Mouse (Mus musculus): ENCODE results near the gene Sumo2.
"Not testable (repeated sequence)": the region's sequence is repeated elsewhere in the genome, so short reads cannot be mapped to it uniquely, and the experiment has no call there.

The Sumo2 gene

DNA sequence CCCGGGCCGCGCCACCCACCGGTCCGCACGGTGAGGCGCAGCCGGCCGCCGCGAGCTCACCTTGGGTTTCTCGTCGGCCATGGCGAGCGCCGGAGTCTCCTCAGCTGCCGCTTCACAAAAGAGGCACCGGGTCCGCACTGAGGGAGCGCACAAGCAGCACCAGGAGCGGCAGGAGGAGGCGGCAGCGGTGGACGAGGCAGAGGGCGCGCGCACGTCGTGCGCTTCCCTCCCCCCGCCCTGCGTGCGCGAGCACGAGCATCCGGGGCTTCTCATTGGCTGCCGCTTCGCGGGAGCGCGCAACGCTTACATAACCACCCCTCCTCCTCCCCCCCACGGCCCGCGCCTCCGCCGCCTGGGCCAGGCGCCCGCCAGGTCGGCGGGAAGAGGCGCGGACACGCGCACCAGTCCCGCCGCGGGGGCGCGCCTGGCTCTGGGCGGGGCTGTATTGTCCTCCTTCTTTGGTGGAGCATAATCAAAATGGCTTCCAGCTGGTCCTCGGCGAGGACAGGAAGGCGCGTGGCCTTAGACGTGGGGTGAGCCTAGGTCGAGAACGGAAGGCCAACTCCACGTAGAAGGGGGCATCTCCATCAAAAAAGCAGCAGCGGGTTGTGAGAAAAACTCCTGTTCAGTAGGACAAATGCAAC, at the start of gene Sumo2:
TSS of gene Sumo2 (minus strand) at position 239 of the 644 bp plus-strand sequence.
- DNase-seq, result peak; percentile 99

DNA sequence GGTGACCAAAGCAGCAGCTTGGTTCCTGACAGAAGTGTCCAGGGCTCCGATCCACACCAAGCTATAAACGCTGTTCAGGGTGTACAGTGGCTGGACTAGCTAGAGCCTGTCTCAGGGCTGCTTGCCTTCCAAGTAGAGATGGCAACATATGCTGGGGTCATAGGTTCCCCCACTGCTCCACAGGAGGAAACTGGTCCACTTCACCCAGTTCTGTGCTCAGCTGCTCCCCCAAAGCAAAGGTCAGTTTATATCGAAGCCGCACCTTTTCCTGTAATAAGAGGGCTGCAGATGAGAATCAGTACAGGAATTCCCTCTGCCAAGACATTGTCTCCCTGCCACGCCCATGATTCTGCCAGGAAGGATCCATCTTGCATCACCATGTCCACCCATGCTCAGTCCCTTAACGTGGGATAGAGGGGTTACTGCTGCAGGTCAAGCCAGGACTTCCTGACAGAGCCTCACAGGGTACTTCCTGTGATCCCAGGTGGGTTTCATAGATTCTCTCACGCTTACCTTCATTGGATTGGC, 49.6 kb upstream of the Sumo2 start:
- DNase-seq, result no peak

DNA sequence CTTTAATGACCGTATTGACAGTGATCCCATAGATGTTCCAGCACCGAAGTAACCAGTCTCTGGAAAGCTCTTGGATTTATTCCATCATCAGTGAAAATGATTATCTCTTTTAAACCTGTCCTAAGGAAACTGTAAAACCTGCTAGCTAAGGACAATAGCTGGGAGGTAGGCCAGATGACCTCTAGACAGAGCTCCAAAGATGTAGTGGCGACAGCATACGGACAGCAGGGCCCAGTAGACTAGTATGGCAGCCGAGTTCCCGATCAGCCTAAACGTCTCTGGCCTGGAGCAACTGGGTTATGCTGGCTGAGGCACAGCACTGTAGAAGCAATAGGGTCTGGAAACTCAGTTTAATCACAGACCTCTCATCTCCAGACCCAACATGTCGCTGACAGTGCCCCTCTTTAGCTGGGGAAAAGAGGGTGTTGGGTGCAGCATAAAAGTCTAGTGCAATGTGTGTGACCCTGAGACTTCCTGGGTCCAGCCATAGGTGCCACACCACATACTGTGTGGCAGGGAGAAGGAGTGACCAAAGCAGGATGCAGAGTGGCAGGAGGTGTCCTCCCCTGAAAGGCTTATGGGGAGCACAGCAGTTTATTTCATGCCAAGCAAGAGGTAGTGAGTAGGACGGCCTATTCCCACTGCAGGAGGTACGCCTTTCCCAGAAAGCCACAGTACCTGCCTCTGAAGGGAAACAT, 48.4 kb upstream of the Sumo2 start:
- DNase-seq, result no peak

DNA sequence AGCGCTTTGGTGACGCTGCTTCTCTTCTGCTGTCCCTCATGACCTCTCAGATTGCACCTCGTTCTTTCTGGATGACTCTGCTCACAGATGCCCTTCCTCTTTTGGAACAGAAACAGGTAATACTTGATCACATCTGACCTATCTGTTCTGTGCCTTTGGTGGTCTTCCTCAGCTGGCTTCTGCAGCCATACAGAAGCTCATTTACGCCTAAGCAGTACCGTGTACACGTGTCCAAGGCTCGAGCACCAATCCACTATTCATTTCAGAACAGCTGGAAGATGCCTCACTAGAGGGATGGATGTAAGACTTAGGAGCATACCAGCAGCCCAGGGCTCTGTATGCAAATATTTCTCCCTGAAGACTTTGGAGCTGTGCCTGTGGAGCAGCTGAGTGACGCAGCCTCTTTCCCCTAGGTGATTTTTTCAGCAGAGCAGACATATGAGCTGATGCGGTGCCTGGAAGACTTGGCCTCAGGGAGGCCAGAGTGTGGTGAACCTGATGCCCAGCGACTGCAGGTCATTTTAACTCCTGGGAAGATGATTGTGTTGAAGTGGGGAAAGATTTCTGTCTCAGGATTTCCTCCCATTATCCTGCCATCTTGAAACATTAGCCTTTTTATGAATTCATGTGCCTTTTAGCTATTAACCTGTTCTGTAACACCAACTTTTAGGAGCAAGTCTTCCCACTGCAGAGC, 47.0 kb upstream of the Sumo2 start:
- no peak for DNase-seq

DNA sequence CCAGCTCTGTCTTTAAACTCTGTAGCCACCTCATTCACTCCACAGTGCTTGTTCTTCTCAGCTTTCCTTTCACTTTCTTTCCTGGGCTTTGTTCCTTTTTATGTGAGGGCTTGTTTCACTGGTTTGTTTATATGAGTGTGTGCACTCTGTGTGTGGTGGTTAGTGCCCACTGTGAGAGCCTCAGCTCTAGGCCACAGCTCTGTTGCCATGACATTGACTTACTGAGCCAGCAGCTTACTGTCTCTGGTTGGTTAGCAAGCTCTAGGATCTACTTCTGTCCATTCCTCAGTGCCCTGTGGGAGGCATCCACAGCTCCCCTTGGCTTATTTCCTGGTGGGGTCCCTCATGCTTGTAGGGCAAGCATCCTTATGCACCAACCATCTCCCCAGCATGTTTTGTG, 43.0 kb upstream of the Sumo2 start:
- no peak for DNase-seq

DNA sequence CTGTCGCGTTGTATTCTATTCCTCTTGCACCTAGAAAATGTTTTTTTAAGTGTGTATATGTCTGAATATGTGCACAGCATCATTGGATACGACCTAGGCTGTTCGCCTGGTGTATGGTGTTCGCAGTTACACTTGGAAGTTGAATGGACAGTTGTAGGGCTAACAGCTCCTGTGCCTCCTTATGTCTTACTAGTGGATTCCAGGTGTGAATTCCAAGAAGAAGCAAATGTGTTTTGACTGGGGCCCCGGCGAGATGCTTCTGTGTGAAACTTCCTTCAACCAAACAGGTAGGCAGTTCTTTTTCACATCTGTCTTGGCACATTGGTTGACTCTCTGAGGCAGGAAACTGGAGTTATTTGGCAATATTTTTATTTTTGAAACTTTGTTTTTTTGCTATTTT, 28.9 kb upstream of the Sumo2 start:
- DNase-seq, result no peak

DNA sequence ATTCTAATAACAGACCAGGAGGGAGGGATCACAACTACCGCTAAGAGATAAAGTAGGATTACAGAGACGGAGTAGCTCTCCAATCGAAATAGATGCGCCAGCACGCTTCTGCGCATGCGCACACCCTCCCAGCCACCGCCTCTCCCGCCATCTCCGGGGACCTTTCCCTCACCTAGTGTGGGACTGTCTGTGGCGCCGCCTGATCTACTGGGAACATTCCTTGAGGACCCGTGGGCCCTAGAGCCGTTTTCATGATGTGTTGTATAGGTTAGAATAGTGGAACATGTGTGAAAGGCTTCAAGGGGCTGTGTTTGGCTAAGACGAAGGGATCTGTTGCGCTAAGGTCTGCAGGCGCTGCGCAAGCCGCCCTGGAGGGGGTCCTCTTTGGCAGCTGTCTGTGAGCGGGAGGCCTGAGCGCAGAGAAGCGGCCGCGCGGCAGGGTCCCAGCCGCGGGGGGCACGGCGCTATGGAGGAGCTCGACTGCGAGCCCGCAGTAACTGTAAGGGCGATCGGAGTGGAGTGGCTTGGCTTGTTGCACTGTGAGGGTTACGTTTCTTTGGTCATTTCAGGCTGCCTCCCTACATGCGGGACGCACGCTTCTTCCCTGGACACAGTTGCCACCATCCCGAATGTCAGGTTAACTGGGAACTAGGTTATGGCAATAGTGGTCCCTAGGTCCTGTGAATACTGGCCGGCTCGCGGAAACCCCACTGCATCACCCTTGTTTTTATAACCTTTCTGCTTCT, 28.2 kb upstream of the Sumo2 start, which contains the start of gene Nup85:
TSS of gene Nup85 (plus strand) at position 371 of the 746 bp plus-strand sequence.
- DNase-seq, result peak; percentile 97

DNA sequence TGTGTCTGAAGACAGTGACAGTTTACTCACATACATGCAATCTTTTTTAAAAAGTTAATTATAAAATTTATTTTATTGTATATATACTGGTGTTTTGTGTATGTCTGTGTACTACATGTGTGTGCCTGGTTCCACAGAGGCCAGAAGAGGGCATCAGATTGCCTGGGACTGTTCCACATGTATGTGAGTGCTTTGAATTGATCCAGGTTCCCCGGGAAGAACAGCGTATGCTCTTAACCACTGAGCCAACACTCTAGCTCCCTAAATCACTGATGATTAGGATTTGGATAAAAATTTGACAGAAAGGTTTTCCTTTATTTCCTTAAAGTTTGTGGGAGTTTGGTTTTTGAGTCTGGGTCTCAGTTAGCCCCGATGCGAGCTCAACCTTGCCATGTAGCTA, 27.3 kb upstream of the Sumo2 start:
- DNase-seq, result no peak

DNA sequence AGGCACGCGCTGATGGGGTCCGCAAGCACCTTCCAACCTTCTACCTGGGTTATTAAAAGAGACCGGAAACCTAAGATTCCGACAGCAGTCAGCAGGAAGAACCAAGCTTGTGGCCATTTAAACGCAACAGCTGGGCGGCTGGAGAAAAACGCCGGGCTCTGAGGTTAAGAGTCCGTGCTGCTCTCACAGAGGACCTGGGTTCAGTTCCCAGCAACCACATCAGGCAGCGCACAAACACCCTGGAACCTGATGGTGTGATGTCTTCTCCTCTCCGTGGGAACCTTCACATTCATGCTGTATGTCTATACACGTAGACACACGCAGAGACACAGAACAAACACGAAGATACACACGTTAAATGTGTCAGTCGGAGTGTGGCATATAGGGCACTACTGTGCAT, 19.6 kb upstream of the Sumo2 start:
- DNase-seq, result no peak

DNA sequence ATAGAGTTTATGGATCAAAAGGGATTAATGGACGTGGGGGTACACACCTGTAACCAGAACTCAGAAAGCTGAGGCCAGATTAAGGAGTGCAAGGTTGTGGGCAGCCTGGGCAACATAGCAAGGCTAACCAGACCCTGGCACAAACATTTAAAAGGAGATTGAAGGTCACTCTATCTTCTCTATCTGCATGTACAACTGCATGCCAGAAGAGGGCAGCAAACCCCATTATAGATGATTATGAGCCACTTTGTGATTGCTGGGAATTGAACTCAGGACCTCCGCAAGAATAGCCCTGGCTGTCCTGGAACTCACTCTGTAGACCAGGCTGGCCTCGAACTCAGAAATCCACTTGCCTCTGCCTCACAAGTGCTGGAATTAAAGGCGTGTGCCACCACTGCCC, 16.7 kb upstream of the Sumo2 start:
- peak in 1 of 2 experiments; percentile 15 for DNase-seq

DNA sequence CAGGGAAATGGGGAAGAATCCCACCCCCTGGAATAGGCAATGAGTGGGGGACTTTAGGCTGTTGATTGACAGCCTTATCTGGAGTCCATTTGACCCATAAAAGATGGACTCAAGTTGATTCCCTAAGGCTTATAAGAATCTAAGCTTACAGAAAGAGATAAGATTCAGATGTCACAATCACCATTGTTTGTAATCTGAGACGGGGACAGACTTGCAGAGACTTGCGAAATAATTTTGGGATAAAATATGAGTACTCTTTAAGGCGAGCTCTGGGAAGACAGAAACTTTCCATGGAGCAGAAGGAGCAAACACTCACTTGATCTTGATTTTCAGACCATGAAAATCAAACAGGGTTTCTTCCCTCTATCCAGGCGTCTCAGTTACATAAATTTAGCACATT, 7.5 kb upstream of the Sumo2 start:
- no peak for DNase-seq

DNA sequence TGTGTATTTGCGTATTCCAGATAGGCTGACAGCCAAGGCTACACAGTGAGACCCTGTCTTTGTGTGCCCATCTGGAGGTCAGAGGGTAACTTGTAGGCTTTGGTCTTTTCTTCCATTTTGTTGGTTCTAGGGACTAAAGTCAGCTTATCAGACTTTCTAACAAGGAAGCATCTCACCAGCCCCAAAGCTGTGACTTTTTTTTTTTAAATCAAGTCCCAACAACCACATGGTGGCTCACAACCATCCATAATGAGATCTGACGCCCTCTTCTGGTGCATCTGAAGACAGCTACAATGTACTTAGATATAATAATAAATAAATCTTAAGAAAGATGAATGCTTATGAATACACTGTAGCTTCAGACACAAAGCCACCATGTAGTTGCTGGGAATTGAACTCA, 2.0 kb upstream of the Sumo2 start:
- DNase-seq, result no peak

DNA sequence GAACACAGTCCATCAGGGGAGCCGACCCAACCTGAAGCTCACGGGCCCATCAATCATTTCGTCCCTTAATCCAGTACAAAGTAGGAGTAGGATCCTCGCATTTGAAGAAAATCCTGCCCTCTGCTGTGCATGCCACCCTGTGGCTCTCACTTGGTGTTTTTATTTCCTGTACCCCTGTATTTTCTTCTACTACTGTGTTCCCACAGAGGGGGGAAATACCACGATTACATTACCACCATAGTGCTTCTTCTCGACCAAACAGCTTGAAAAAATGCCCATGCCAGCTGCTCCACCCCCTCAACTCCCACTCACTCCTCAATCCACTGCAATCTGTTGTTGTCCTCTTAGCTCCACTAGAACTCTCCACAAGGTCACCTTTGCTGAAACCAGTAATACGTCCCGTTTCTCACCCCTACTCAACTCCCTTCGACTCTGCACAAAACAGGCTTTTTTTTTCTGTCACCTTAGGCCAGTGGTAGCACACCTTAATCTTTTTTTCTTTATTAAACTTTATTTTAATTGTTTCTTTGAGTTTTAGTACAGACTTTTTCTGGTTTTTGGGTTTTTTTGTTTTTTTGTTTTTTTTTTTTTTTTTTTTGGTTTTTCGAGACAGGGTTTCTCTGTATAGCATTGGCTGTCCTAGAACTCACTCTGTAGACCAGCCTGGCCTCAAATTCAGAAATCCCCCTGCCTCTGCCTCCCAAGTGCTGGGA, 936 bp upstream of the Sumo2 start:
- DNase-seq, result no peak

DNA sequence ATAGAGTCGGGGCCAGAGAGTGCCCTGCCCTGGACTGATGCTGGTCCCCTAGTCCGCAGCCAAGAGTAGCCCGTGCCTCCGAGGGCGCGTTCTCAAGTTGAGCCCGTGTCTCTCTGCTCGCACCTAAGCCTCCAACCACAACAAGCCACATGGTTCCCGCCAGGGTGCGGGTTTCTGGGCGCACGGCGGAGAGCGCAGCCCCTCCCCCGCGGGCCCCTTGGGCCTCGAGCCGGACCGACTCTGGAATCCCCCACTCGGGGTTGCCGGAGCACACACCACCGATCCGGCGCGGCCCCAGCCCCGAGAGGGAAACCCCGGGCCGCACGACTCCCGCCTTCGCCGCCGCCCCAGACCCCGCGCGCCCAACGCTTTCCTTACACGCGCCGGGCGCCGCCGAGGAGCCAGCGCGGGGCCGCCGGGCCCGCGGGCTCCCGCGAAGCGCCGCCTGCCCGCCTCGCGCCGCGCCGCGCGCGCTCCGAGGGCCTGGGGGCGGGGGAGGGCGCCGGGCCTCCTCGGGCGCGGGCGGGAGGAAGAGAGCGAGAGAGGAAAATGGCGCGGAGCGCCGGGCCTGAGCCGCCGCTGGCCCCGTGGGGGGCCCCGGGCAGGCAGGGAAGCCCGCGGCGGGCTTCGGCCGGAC, 557 bp downstream of the Sumo2 start:
- DNase-seq, result peak; percentile 76 to 89

DNA sequence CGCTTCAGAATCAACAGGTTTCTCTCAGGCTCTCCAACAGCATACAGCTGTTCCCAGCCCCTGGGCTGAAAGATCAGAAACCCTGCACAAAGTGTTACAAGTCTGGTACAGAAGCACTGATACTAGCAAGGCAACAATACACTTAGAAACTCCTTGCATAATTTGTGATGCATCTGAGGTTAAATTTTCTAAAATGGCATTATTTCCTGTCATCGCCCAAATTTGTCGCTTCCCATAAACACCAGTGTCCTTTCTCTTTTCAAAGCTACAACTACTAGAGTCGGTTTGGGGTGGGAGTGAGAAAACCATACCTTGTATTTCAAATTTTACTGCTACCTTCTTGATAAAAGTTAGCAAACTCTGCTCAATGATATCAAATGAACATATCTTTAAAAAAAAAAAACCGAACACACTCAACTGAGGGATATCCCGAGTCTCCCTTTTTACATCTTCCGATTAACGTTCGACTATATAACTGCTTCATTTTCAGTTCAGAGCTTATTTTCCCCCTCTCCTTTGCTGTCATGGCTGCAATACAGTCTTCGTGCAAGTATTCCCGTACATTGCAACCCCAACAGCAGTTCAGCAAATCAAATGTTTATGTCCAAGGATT, 1.2 kb downstream of the Sumo2 start:
- no peak for DNase-seq

DNA sequence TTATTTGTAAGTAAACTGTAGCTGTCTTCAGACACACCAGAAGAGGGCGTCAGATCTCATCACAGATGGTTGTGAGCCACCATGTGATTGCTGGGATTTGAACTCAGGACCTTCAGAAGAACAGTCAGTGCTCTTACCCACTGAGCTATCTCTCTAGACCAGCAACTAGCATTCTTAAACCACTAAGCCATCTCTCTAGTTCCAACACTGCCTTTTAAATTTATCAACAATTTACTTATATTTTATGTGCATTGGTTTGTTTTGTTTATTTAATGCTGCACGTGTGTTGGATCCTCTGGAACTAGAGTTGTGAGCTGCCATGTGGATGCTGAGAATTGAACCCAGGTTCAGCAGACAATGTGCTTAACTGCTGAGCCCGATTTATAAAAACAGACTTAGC, 9.6 kb downstream of the Sumo2 start:
- DNase-seq, result not testable (repeated sequence)

DNA sequence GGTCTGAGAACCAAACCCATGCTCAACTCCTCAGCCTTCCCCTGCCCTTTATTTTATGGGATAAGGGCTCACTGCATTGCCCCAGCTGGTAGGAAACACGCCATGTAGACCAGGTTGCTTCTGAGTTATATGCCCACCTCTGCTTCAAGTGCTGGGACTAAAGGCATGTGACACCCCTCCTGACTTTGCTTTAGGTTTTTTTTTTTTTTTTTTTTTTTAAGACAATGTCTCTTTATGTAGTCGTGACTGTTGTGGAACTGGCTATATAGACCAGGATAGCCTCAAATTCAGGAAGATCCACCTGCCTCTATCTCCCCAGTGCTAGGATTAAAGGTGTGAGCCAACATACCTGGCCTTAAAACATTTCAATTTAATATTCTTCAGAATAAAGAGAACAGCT, 13.4 kb downstream of the Sumo2 start:
- no peak for DNase-seq

DNA sequence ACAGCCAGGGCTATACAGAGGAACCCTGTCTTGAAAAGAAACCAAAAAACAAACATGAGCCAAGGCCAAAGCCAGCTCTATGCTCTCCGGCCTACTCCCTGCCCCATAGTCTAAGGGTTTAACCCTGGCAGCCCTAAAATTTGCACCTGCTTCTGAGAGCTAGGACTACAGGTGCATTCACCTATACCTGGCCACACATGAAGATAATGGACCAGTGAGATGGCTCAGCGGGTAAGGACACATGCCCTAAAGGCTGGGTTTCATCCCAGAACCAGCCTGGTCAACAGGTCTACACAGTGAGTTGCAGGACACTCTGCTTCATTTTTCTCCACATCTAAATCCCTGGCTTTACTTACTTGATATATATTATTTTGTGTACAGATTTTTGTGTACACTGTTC, 13.8 kb downstream of the Sumo2 start:
- no peak for DNase-seq

DNA sequence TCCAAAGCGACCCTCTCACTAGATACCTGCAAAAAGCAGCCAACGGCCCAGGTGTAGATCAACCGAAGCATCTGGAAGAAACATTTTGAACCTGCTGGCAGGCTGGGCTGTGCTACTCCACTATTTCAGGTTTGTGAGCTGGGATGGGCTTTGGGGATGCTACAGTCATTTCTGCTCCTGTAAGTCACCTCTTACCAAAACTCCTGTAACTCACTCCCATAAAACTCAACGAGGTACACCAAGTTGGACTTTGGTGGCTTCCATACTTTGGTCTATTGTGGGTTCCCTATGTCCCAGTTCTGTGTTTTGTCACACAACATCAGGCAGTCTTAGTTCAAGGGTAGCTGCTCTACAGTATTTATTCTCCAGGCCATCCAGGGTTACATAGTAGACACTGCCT, 15.0 kb downstream of the Sumo2 start:
- no peak for DNase-seq

DNA sequence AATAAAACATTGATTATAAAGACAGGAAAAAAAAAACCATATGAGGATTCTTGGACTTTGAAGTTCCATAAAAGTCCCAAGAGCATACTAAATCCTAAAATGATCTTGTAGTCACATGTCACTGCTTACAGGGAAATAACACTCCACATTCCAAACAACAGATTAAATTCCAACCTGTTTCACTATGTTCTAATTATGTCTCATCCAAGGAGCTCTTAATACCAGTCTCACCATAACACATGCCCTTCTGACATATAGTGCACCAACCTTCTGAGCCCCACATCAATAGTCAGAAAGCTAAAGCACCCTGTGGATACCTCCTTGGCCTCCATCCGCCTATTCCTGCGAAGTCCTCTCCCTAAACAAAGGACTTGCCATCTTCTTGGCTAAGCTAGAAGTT, 15.9 kb downstream of the Sumo2 start:
- no peak for DNase-seq

DNA sequence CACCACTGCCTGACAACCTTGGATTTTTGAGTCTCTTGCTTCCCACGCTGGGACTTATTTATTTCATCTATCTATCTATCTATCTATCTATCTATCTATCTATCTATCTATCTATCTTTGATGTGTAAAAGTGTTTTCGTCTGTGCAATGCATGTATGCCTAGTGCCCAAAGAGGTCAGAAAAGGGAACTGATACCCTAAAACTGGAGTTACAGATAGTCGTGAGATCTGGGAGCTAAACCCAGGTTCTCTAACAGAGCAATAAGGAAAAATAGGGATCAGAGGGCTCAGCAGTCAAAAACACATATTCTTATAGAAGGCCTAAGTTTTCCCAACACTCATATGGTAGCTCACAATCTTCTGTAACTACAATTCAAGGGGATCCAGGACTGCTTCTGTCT, 16.5 kb downstream of the Sumo2 start:
- no peak for DNase-seq

DNA sequence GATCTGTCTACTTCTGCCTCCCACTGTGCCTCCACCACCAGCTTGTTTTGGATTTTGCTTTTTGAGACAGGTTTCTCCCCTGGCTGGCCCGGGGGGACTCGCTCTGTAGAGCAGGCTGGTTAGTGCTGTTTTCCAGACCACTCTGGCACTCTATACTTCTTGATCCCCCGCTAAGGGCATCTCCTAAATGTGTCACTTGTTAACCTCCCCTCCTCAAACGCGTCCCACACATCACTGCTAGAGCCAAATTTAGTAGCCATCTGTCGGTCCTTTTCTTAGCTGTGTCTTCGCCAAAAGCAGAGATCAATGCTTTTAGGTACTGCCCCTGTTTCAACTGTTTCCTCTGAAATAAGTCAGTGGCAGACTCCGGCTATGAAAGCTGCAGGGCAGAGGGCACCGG, 17.4 kb downstream of the Sumo2 start:
- DNase-seq, result no peak
